Mouse (Mus musculus) hindbrain, embryonic 16.5 days (tissue): ENCODE measurements around the gene Cars2. TPM values are rescaled to one million over a fixed set of nuclear protein-coding genes. Genes with fewer than 3 reads are reported as not detected.
"Not testable (repeated sequence)": the region's sequence is repeated elsewhere in the genome, so short reads cannot be mapped to it uniquely, and the experiment has no call there.

Source experiments
- ATAC-seq: fragments of 200-750 bp; cut with Nextera tagmentation; 2 replicates; pipeline ENCODE4 v1.8.0; 2017; ENCODE audit warnings: moderate TSS enrichment, moderate library complexity
- H3K27ac ChIP-seq: fragments of 300-500 bp; sonication (generic); 2 replicates; pipeline ENCODE4 v1.5.1; 2014; ENCODE audit warnings: low read depth, mild to moderate bottlenecking, control low read depth, low read length, moderate library complexity
- H3K27me3 ChIP-seq: fragments of 300-500 bp; sonication (generic); replicated peaks from 2 replicates; pipeline ENCODE4 v1.6.1; 2014; ENCODE audit warnings: low read length; ENCODE audit not compliant: control insufficient read depth, insufficient read depth
- H3K36me3 ChIP-seq: fragments of 300-500 bp; sonication (generic); 2 replicates; pipeline ENCODE4 v1.6.1; 2014; ENCODE audit warnings: mild to moderate bottlenecking, low read length, moderate library complexity, mixed read lengths; ENCODE audit not compliant: control insufficient read depth, insufficient read depth
- H3K4me1 ChIP-seq: fragments of 300-500 bp; sonication (generic); 2 replicates; pipeline ENCODE4 v1.6.1; 2014; ENCODE audit warnings: low read depth, low read length; ENCODE audit not compliant: control insufficient read depth, insufficient read depth
- H3K4me2 ChIP-seq: fragments of 300-500 bp; sonication (generic); 2 replicates; pipeline ENCODE4 v1.6.1; 2014; ENCODE audit warnings: mild to moderate bottlenecking, low read length, control low read depth, moderate library complexity
- H3K4me3 ChIP-seq: fragments of 300-500 bp; sonication (generic); 2 replicates; pipeline ENCODE4 v1.5.1; 2014; ENCODE audit warnings: mild to moderate bottlenecking, low read length, control low read depth, moderate library complexity
- H3K9ac ChIP-seq: fragments of 300-500 bp; sonication (generic); 2 replicates; pipeline ENCODE4 v1.6.1; 2014; ENCODE audit warnings: low read depth, mild to moderate bottlenecking, control low read depth, low read length, moderate library complexity
- H3K9me3 ChIP-seq: fragments of 300-500 bp; sonication (generic); 2 replicates; pipeline ENCODE4 v1.6.1; 2014; ENCODE audit warnings: mild to moderate bottlenecking, low read length, moderate library complexity; ENCODE audit not compliant: control insufficient read depth
- WGBS: fragments of 180-500 bp; shearing (Covaris S2); extraction: QIAGEN DNeasy Blood & Tissue Kit; methylation state at CpG from one replicate; pipeline ENCODE4 v1.1.7; 2014; 5-methylcytosine and 5-hydroxymethylcytosine counted together
- polyA plus RNA-seq: library from polyadenylated mRNA; unstranded; fragments of >200 nt; fragmentation: Nextera tagmentation; extraction: Ambion mirVana; gene quantifications from 2 replicates; pipeline ENCODE4 v1.2.1, GENCODE M21; 2015

The Cars2 gene
- polyA plus RNA-seq, 1 experiment from 2014 or later = 25.2 TPM

DNA sequence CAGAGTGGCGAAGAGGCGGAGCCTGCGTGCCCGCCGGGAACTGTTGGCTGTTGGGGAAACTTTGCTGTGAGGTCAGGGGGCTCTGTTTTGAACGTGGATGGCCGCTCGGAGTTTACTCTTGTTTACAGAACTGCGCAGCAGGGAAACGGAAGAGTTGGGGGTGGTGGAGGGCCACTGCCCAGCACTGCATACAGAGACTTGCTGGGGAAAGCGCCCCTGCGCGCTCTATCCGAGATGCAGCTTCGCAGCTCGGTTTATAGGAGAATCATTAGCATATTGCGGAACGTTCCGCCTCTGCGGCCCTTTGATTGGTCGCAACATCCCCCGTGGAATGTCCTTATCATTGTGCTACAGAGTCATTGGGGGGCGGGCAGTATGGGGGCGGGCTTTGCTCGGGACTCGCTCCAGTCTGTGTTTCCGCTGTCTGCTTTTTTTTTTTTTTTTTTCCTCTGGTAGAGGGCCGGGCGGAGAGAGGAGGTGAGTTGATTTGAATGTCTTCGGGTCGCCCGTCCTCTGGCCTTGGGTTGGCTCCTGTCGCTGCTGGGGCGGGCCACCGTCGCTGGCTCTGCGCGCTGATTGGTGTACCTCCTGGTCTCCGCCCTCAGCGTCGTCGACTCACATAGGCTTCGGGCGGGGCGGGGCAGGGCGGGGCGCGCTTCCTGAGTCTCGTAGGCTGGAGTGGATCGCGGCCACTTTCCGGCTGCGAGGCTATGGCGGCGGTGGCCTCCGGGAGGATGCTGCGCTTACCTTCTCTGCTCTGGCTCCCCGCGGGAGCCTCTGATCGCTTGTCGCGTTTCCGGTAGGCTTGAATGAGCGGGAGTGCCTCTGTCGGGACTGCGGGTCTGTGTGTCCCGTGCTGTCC lies 7.4 kb upstream of the Cars2 start:
- WGBS = 0% methylated on average over 64 of the region's 67 CpGs
- peaks cover 21% of the 10 kb centered on the region for H3K4me1 ChIP-seq
- H3K4me3 ChIP-seq = peak overlapping the region; percentile 86
- H3K36me3 ChIP-seq = peaks cover 8% of the 10 kb centered on the region
- no peaks in the 10 kb centered on the region for H3K27me3 ChIP-seq
- H3K27ac ChIP-seq = peak overlapping the region; percentile 98
- ATAC-seq = peak; percentile 85
- H3K9ac ChIP-seq = peak overlapping the region; percentile 75
- no peaks in the 10 kb centered on the region for H3K9me3 ChIP-seq
- peak overlapping the region; percentile 76 for H3K4me2 ChIP-seq

- Histone ChIP-seq H3K9ac (peak overlapping the region; percentile 74), H3K9me3 (no peaks in the 10 kb centered on the region), H3K27me3 (no peaks in the 10 kb centered on the region), H3K4me1 (peaks cover 21% of the 10 kb centered on the region), H3K27ac (peak overlapping the region; percentile 98), H3K4me3 (peak overlapping the region; percentile 86), H3K4me2 (peak overlapping the region; percentile 71), H3K36me3 (peaks cover 8% of the 10 kb centered on the region)
- no peak for ATAC-seq
- WGBS = 0% methylated on average over 22 of the region's 32 CpGs
Observed at GRCm38 (mm10) chr8:11557424-11557767, 6.8 kb upstream of the Cars2 start.

GRCm38 (mm10) chr8:11556691-11557423 lies 6.3 kb upstream of the Cars2 start:
- ATAC-seq = no peak

GRCm38 (mm10) chr8:11555720-11556591 lies 5.4 kb upstream of the Cars2 start:
- H3K4me2 ChIP-seq = peak overlapping the region; percentile 71
- H3K27me3 ChIP-seq = no peaks in the 10 kb centered on the region
- H3K4me3 ChIP-seq = peak overlapping the region; percentile 86
- WGBS = under 1% methylated on average over 60 of the region's 103 CpGs
- H3K9me3 ChIP-seq = no peaks in the 10 kb centered on the region
- H3K9ac ChIP-seq = peak overlapping the region; percentile 81
- peak overlapping the region; percentile 100 for H3K27ac ChIP-seq
- ATAC-seq = peak; percentile 89
- peaks cover 22% of the 10 kb centered on the region for H3K4me1 ChIP-seq
- H3K36me3 ChIP-seq = no peaks in the 10 kb centered on the region

More at GRCm38 (mm10) chr8:11556691-11557423, 6.3 kb upstream of the Cars2 start:
- H3K36me3 ChIP-seq = peaks cover 6% of the 10 kb centered on the region
- H3K9ac ChIP-seq = peak overlapping the region; percentile 74
- no peaks in the 10 kb centered on the region for H3K27me3 ChIP-seq
- peak overlapping the region; percentile 98 for H3K27ac ChIP-seq
- H3K4me3 ChIP-seq = peak overlapping the region; percentile 86
- H3K4me2 ChIP-seq = peak overlapping the region; percentile 71
- peaks cover 21% of the 10 kb centered on the region for H3K4me1 ChIP-seq
- H3K9me3 ChIP-seq = no peaks in the 10 kb centered on the region
- WGBS = under 1% methylated on average over 64 of the region's 85 CpGs

DNA sequence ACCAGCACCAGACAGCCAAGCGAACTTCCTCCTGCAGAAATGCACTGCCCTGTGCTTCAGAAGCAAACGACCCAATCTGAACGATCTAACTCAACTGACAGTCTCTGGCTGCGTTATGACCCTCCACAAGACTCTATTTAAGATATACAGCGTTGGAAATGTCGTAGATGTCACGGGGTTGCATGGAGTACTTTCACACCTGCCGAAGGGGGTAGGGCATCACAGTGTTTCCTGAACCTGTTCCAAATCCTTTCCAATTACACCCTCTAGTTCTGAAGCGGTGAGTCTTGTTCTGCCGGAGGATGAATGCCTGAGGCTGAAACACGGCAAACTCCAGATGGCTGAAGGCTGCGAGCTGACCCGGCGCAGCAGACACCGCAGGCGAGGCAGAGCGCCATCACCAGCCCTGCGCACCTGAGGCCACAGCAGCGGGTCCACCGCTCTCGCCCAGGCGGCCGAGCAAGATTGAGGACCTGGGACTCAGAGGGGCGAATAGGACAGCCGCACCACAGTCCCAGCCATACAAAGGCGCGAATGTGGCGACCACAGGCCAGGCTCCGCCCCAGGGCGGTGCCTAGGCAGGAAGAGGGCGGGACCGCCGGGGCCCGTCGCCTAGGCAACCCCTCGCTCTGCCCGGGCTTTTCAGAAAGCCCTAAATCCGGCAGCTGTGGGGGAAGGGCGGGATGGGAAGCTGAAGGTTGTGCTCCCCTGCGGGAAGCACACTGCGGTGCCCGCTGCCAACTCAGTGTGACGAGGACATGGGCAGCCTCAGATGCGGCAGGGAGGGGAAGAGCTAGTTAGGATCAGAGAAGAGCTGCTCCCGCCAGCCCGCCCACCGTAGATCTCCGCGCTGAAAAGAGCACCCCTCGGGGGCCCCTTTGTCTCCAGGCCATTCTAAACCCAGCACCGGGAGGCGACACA lies 4.5 kb upstream of the Cars2 start, which contains the start of gene Ing1:
Gene Ing1, plus strand, starts transcription at position 773 of the 921 bp plus-strand sequence.
- Histone ChIP-seq H3K27ac (peak within 1 kb of the TSS; percentile 100), H3K9ac (peak within 1 kb of the TSS; percentile 81), H3K27me3 (no peaks in the 10 kb centered on the region), H3K9me3 (no peaks in the 10 kb centered on the region), H3K4me2 (peak within 1 kb of the TSS; percentile 71), H3K4me3 (peak within 1 kb of the TSS; percentile 86), H3K4me1 (peaks cover 25% of the 10 kb centered on the region), H3K36me3 (no peaks in the 10 kb centered on the region)
- under 1% methylated on average over 52 of the region's 52 CpGs for WGBS
- ATAC-seq = peak; percentile 80

- H3K4me2 ChIP-seq = no peak overlapping the region
- H3K4me1 ChIP-seq = peaks cover 20% of the 10 kb centered on the region
- H3K27me3 ChIP-seq = no peaks in the 10 kb centered on the region
- no peaks in the 10 kb centered on the region for H3K9me3 ChIP-seq
- H3K36me3 ChIP-seq = no peaks in the 10 kb centered on the region
- H3K27ac ChIP-seq = no peak overlapping the region
- H3K9ac ChIP-seq = no peak overlapping the region
- no peak for ATAC-seq
- 88% methylated on average over 10 of the region's 10 CpGs for WGBS
- H3K4me3 ChIP-seq = no peak overlapping the region
Observed at GRCm38 (mm10) chr8:11552390-11552789, 1.8 kb upstream of the Cars2 start.

GRCm38 (mm10) chr8:11551497-11551896 lies 914 bp upstream of the Cars2 start:
- H3K4me2 ChIP-seq, H3K9ac ChIP-seq, H3K4me3 ChIP-seq, H3K36me3 ChIP-seq, H3K27me3 ChIP-seq, ATAC-seq, H3K27ac ChIP-seq, H3K9me3 ChIP-seq: not testable (repeated sequence)
- H3K4me1 ChIP-seq = peaks cover 20% of the 10 kb centered on the region
- 84% methylated on average over 4 of the region's 4 CpGs for WGBS

- 23% methylated on average over 7 of the region's 7 CpGs for WGBS
- 0 out of 2 replicates have a peak, but pooled peaks cover under 1% of the 10 kb centered on the region for H3K36me3 ChIP-seq
- peaks cover 20% of the 10 kb centered on the region for H3K4me1 ChIP-seq
- H3K27ac ChIP-seq = peak overlapping the region; percentile 73
- peak overlapping the region; percentile 56 for H3K4me2 ChIP-seq
- ATAC-seq = no peak
- H3K9me3 ChIP-seq = no peaks in the 10 kb centered on the region
- peak overlapping the region; percentile 52 for H3K4me3 ChIP-seq
- H3K27me3 ChIP-seq = no peaks in the 10 kb centered on the region
- peak overlapping the region; percentile 74; the same call in 1 of the 2 replicates for H3K9ac ChIP-seq
Observed at GRCm38 (mm10) chr8:11549706-11550105, 877 bp downstream of the Cars2 start.
